Mouse (Mus musculus) megakaryocyte, embryonic 14.5 days (primary cell): ENCODE results near the gene Ruvbl1. TPM values are rescaled to one million over a fixed set of nuclear protein-coding genes. Genes with fewer than 3 reads are reported as not detected.

ENCODE experiments used
- H3K27me3 ChIP-seq: replicated peaks from 2 replicates; pipeline ENCODE3; 2012; ENCODE audit warnings: inconsistent platforms
- H3K36me3 ChIP-seq: replicated peaks from 2 replicates; pipeline ENCODE3; 2012; ENCODE audit warnings: low read length, inconsistent platforms, mixed read lengths
- H3K4me1 ChIP-seq: 2 replicates; pipeline ENCODE4 v1.6.1; 2012; ENCODE audit warnings: inconsistent platforms
- H3K4me3 ChIP-seq: replicated peaks from 2 replicates; pipeline ENCODE3; 2012; ENCODE audit warnings: moderate library complexity, mild to moderate bottlenecking, inconsistent platforms
- H3K9me3 ChIP-seq: 2 replicates; pipeline ENCODE4 v1.6.1; 2012; ENCODE audit warnings: inconsistent platforms
- FLI1 ChIP-seq: IDR thresholded peaks from 2 replicates; pipeline ENCODE4 v1.6.1; 2012; ENCODE audit warnings: low read length, inconsistent platforms, mixed read lengths
- GATA1 ChIP-seq: IDR thresholded peaks from 3 replicates; pipeline ENCODE4 v1.6.1; 2012; ENCODE audit warnings: mixed read lengths, low read length, inconsistent platforms, borderline replicate concordance
- polyA plus RNA-seq: library from polyadenylated mRNA; stranded (reverse); fragments of >175 nt; gene quantifications from 2 replicates; pipeline ENCODE4 v1.2.3, GENCODE M21; 2012; ENCODE audit warnings: low replicate concordance; ENCODE audit not compliant: insufficient read depth

Gene Ruvbl1
- polyA plus RNA-seq, 1 experiment: 27.3 TPM

DNA sequence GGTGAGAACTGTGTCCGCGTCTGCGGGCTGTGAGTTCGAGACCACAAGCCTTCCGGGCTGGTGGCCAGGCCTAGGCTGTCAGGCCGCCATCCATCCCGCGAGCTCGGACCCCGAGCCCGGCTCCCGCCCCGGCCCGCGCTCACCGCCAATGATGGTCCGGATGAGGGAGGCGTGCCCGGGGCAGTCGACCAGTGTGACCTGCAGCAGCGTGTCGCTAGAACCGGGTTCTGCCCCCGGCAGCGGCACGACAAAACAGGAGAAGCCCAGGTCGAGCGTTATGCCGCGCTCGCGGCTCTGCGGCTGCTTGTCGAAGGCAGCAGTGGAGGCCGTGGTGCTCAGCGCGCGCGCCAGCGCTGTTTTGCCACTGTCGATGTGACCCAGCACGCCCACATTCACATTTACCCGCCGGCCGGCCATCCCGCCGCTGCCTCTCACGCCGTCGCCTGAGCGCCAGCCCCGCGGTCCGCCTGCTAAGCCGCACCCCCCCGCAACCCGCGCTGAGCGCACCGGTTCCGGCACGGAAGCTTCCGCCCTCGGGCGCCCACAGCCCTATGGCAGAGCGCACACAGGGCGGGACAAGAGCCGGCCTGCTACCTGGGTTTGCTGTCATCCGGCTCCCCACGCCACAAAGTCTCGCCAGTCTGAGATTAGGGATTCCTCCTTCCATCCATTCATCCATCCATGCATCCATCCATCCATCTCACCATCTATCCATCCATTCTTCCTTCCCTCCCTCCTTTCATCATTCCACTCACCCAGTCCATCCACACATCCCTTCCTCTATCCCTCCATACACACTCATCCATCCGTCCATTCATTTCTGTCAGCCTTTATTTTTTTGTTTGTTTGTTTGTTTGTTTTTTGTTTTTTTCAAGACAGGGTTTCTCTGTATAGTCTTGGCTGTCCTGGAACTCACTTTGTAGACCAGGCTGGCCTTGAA lies 18.9 kb upstream of the Ruvbl1 start, which contains the start of gene Eefsec:
TSS of gene Eefsec (minus strand) at position 477 of the 940 bp plus-strand sequence.
- H3K4me1 ChIP-seq: peaks cover 54% of the 10 kb centered on the region
- H3K27me3 ChIP-seq: peaks cover 26% of the 10 kb centered on the region
- no peak for TF ChIP-seq GATA1
- TF ChIP-seq FLI1: no peak
- H3K4me3 ChIP-seq: peak within 1 kb of the TSS; percentile 93
- H3K9me3 ChIP-seq: no peaks in the 10 kb centered on the region
- H3K36me3 ChIP-seq: peaks cover 3% of the 10 kb centered on the region

DNA sequence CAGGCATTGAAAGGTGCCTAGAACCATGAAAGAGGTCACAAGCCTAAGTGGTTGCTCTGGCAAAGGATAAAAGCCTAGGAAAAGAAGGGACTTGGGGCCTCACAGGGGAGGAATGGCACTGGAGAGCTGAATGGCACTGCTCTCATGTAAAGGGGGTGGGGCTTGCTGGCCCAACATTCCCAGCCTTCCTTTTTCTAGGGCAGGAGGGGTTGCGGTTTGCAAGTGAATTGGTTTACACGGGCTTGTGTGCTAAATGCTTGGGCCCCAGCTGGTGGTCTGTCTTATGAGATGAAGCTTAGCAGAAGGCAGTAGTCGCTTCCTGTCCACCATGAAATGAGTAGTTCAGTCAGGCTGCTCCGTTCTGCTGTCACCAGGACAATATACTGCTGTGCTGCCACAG lies 17.8 kb upstream of the Ruvbl1 start:
- Histone ChIP-seq H3K4me1 (peaks cover 60% of the 10 kb centered on the region), H3K36me3 (peaks cover 3% of the 10 kb centered on the region), H3K27me3 (peaks cover 26% of the 10 kb centered on the region), H3K4me3 (no peak overlapping the region), H3K9me3 (no peaks in the 10 kb centered on the region)
- no peak for TF ChIP-seq GATA1
- no peak for TF ChIP-seq FLI1

GRCm38 (mm10) chr6:88454545-88454944 lies 10.7 kb upstream of the Ruvbl1 start:
- TF ChIP-seq FLI1 (no peak), GATA1 (no peak)
- Histone ChIP-seq H3K36me3 (no peaks in the 10 kb centered on the region), H3K9me3 (no peaks in the 10 kb centered on the region), H3K4me3 (no peak overlapping the region), H3K27me3 (peaks cover 17% of the 10 kb centered on the region), H3K4me1 (peaks cover 24% of the 10 kb centered on the region)

DNA sequence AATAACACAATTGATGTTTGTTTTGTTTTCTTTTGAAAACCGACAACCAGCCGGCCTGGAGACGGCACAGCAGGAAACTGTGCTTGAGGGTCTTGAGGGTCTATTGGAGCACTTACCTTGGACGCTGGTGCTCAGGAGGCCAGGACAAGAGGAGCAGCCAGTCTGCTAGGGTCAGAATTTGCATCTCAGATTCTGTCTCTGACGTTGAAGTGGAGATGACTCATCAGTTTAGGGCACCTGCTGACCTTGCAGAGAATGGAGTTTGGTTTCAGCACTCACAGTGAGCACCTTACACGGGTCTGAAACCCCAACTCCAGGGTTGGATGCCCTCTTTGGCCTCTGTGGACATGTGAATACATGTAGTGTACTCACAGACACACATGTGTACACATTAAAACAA lies 4.7 kb downstream of the Ruvbl1 start:
- Histone ChIP-seq H3K27me3 (no peaks in the 10 kb centered on the region), H3K4me1 (peaks cover 46% of the 10 kb centered on the region), H3K36me3 (peaks cover 76% of the 10 kb centered on the region), H3K4me3 (no peak overlapping the region), H3K9me3 (no peaks in the 10 kb centered on the region)
- TF ChIP-seq FLI1 (no peak), GATA1 (no peak)

- H3K27me3 ChIP-seq: no peaks in the 10 kb centered on the region
- H3K4me3 ChIP-seq: no peak overlapping the region
- H3K36me3 ChIP-seq: peaks cover 98% of the 10 kb centered on the region
- H3K9me3 ChIP-seq: no peaks in the 10 kb centered on the region
- no peak for TF ChIP-seq FLI1
- no peak for TF ChIP-seq GATA1
- peaks cover 28% of the 10 kb centered on the region for H3K4me1 ChIP-seq
These were observed 15.2 kb downstream of the Ruvbl1 start for GRCm38 (mm10) chr6:88480421-88480820.

DNA sequence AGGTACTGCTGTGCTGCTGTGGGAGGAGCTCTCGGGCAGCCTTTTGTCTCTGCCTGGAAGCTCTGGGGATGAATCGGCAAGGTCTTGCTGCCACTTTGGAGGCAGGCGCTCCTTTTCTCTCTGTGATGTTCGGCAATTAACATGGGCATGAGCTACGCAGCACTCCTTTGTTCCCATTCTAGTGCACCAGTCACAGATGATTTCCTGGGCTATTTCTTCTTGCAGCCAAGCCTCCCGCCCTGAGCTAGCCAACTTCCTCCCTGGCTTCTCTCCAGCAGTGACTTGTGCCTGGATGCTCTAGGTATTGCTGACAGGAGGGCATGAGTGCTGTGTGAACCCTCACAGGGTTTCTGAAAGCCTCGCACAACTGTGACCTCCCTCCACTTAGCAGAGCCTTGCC lies 17.9 kb downstream of the Ruvbl1 start:
- TF ChIP-seq FLI1 (no peak), GATA1 (no peak)
- Histone ChIP-seq H3K4me3 (no peak overlapping the region), H3K36me3 (peaks cover 99% of the 10 kb centered on the region), H3K9me3 (no peaks in the 10 kb centered on the region), H3K4me1 (peaks cover 28% of the 10 kb centered on the region), H3K27me3 (no peaks in the 10 kb centered on the region)

DNA sequence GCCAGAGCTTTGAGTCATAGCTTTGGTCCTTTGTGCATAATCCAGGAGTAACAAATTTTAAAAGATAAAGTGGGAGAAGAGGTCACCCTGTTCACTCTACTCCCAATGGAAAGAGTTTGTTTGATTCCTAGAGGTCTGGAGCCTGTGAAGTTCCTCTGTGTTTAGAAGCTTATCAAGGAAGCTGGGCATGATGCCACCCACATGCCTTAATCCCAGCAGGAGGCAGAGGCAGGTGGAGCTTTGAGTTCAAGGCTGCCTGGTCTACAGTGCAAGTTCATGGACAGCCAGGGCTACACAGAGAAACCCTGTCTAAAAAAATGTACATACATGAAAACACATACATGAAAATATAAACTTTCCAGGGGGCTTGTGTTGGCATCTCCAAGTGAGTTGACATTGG lies 18.7 kb downstream of the Ruvbl1 start:
- peaks cover 99% of the 10 kb centered on the region for H3K36me3 ChIP-seq
- no peak for TF ChIP-seq FLI1
- TF ChIP-seq GATA1: no peak
- H3K27me3 ChIP-seq: no peaks in the 10 kb centered on the region
- H3K4me1 ChIP-seq: peaks cover 28% of the 10 kb centered on the region
- H3K4me3 ChIP-seq: no peak overlapping the region
- H3K9me3 ChIP-seq: no peaks in the 10 kb centered on the region

- H3K4me1 ChIP-seq: peaks cover 28% of the 10 kb centered on the region
- H3K27me3 ChIP-seq: no peaks in the 10 kb centered on the region
- peaks cover 96% of the 10 kb centered on the region for H3K36me3 ChIP-seq
- no peaks in the 10 kb centered on the region for H3K9me3 ChIP-seq
- no peak overlapping the region for H3K4me3 ChIP-seq
- TF ChIP-seq GATA1 (no peak), FLI1 (no peak)
These were observed 20.2 kb downstream of the Ruvbl1 start for GRCm38 (mm10) chr6:88485378-88485777.

DNA sequence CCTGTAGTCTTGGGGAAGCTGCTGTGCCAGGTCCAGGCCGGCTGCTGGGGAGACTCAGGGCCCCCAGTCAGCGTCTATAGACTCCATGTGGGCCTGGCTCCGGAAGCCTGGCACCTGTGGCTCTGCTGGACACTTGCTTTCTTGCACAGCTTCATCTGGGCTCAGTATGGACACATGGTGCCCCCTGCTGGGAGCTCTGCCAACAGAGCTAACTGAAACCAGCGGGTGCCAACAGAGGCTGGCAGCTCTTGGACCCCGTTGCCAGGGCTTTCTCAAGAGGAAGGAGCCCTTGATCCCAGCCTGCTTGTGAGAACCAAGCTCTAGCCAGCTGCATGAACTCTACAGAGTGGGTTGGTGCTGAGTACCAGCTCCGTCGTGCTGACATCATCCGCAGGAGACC lies 21.7 kb downstream of the Ruvbl1 start:
- TF ChIP-seq GATA1 (no peak), FLI1 (no peak)
- Histone ChIP-seq H3K4me1 (peaks cover 15% of the 10 kb centered on the region), H3K9me3 (no peaks in the 10 kb centered on the region), H3K4me3 (no peak overlapping the region), H3K27me3 (no peaks in the 10 kb centered on the region), H3K36me3 (peaks cover 96% of the 10 kb centered on the region)

- H3K4me3 ChIP-seq: no peak overlapping the region
- peaks cover 96% of the 10 kb centered on the region for H3K36me3 ChIP-seq
- H3K27me3 ChIP-seq: no peaks in the 10 kb centered on the region
- H3K9me3 ChIP-seq: no peaks in the 10 kb centered on the region
- TF ChIP-seq GATA1 (no peak), FLI1 (no peak)
- H3K4me1 ChIP-seq: no peaks in the 10 kb centered on the region; the same call in 1 of the 2 replicates
These were observed 23.8 kb downstream of the Ruvbl1 start for GRCm38 (mm10) chr6:88489026-88489425.
